Mouse (Mus musculus): ENCODE results near the gene Reep6.

DNA sequence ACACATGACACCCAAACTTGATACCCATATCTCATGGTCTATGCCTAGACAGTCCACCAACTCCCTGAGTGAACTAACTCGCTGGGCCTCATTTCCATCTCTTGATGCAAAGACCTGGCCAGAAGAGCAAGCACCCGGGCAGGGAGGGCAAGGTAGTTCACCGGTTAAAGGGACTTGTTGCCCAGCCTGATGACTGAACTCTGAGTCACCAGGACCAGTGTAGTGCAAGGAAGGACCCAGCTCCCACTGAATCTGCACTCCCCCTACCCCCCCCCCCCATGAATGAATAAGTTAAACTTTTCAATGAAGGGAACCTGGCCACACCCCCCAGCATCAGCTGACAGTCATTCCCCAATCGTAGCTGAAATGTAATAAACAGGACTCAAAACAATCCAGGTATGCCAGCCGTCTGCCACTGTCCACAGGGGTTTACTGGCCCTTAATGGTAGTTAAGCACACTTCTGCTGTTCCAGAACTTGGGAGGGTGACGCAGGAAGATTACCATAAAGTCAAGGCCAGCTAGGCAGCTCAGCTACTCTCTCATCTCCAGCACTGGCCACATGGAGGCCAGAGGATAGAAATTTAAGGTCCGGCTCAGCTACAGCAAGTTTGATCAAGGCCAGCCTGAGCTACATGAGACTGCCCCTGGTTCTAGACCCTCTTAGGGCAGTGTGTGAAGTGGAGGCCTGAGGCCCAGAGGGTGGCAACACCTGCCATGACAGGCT lies 53.0 kb downstream of the Reep6 start:
- TF ChIP-seq EP300 (IDR thresholded peaks at IDR 0.05; ENCODE audit: insufficient read depth, low read depth, low read length) = no peak
- TF ChIP-seq POLR2A (IDR thresholded peaks at IDR 0.05; ENCODE audit: insufficient read depth, low read length) = no peak
